Mouse (Mus musculus): Measurements from ENCODE around the gene Phyhd1. TPM values are rescaled to one million over a fixed set of nuclear protein-coding genes. Genes with fewer than 3 reads are reported as not detected.
A peak's percentile ranks its signal among the peaks of the same experiment; 100 is the strongest.

Phyhd1 gene
- 36.2 and 55.9 TPM in 2 replicates for polyA plus RNA-seq (2012; rRNA removed)

DNA sequence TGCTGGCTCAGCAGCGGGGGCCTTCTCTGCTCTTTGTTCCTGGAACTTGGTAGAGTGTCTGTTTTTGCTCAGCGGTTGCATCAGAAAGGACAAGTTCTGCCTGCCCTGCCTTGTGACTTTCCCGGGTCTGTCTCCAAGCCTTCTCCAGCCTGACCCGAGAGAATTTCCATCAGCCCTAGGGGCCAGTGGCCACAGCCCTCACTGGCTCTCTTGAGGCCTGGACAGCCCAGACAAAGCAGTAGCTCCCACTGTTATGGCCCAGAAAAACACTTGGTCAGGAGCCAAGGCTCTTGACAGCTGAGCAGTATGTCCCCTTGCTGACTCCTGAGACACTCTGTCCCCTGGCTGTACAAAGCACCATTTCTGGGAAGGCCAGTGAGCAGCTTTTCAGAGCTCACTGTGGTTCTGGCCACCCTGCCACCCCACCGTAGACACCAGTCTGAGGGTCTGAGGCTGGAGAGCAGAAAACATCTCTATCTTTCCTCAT, at the start of gene Phyhd1:
TSS of gene Phyhd1 (plus strand) at position 437 of the 487 bp plus-strand sequence.
- DNase-seq (ENCODE audit: low spot score) = no peak

DNA sequence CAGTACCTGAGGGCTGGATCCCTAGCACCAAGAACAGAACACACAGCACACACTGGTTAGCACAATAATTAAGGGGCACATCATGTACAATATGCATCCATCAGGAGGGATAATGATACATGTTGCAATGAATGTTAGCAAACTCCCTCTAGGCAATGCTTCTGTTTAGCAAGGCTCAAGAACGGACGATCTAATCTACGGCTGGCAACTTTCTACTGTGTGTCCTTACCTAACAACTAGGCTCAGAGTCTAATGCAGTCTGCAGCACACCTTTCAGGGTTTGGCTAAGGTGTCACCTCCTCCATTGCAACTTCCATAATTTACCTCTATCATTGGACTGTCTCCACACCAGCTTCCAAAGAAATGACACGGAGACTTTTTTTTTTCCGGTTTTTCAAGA, 49.7 kb upstream of the Phyhd1 start:
- DNase-seq (ENCODE audit: low spot score) = no peak

DNA sequence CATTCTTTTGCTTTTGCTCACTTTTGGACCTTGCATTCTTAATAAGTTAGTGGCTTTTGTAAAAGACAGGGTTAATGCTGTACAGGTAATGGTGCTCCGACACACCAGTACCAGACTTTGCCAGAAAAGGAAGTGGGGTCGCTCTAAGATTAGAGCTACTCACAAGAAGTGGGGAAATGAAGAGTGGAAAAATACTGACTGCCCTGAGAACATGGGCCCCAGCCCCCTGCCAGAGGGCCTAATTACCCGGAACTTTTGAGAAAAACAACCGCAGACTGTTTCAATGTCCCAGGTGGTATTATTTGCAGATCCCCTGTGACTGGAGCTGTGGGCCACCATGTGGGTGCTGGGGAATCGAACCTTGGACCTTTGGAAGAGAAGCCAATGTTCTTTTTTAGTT, 30.4 kb upstream of the Phyhd1 start:
- DNase-seq (ENCODE audit: low spot score) = no peak

DNA sequence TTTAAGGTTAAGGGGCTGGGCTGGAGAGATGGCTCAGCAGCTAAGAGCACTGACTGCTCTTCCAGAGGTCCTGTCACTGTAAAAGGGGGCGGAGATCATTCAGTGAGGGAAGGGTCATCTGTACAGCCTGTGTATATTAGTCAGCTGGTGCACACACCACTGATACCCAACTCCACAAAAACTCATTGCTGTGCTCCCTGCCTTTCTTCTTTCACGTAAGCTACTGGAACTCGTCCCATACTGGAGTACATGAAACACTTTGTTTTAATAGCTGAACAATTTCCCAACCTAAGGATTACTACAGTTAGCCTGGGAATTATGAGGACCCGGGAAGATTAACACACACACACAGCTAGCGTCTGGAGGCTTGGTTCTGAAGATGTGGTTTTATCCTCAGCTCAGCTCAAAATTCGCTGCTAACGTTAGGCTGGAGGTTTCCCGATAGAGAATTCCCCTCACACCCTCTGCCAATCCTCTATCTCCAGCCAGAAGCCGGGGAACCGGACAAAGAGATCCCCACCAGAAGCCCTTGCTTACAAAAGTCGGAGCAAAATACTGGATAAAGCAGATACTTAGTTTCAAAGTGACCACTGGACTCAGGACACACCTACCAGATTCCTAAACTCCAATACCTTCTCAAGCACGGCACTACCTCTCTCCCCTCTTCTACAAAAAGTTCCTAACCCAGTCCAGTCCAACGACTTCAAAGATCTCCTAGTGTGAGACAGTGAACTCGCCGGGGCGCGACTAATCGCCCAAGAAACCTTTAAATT, 29.4 kb upstream of the Phyhd1 start:
- no peak for DNase-seq (ENCODE audit: low spot score)

DNA sequence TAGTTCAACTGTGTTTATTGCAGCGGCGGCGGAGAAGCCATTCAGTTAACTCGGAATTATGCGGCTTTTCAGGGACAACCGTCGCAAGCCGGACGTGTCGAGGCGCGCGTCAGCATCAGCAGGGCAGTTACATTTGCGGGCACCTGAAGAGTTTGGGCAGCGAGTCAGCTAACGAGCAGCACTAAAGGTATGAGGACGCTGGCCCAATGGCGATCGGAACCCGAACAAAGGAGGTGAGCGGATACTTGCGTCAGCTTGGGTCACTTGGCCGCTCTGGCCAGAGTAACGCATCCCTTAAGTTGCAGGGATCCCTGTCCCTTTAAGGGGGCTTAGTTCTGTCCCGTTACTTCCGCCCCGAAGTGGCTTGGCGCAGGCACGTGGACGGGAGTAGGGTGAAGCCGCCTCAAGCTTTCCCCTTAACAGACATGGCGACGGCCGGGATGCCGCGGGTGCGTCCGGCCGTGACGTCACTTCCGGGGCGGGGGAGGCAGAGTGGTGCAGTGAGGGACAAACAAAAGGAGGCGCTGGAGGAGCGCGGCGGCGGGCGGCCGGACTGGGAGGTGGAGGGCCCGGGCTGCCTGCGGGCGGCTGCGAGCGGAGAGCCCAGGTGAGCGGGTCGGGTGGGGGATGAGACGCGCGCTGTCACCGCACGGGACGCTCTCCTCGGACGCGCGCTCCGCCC, 28.7 kb upstream of the Phyhd1 start, which contains the start of gene Lrrc8a:
TSS of gene Lrrc8a (plus strand) at position 517 of the 682 bp plus-strand sequence.
- peak; percentile 100 for DNase-seq (ENCODE audit: low spot score)

DNA sequence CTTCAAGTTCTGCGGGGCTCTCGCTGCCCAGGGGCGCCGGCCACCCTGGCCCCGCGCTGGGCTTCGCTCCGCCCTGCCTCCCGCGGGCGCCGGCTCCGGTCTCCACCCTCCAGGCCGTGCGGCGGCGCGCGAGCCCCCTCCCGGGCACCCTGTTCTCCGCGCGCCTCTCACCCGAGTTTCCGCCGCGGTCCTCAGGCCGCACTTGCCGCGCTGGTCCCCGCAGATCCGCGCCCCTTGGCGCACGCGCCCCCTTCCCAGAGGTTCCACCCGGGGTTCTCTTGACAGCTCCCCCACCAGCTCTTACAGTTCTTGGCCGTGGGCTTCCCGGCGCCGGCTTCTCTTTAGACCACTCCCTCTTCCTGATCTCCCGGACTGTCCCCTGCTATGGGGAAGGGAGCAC, 28.1 kb upstream of the Phyhd1 start:
- peak; percentile 73 for DNase-seq (ENCODE audit: low spot score)

DNA sequence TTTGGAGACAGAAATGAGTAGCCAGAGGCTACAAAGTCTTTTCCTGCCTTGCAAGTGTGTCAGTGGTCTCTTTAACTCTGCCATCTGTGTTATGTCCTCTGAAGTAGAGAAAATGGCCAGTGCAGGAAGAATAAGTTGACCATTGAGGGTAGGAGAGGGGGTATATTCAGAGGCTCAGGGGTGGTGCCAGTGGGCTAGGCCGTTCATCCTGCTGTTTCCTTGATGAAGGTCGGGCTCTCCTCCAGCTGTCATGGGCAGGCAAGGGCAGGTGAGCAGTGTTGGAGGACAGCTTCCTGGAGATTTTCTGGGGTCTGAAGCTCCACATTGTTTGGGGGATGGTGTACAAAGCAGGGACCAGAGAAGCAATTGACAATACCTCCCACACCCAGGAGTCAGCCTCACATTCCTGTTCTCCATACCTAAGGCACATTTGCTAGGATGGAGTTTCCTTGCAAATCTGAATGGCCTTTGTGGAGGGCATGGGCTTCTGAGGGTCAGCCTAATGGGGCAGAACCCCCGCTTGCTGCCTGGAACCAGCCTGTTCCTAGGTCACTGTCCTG, 27.0 kb upstream of the Phyhd1 start:
- no peak for DNase-seq (ENCODE audit: low spot score)

DNA sequence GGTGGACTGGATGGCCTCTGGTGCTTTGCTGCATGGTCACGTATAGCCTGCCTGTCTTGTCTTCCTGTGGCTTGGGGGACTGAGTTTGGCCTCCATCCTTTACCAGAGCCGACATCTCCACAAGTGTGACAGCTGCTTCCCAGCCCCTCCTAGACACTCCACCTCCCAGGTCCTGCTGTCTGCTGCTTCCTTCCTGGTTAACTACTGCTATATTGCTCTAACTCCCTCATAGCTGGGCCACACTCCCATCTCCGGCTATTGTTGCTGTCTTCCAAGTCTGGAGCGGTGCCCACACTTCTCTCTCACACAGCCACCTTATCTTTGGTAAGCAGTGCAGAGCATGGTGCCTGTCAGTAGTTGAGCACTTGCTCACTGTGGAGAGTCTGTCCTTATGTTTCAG, 26.2 kb upstream of the Phyhd1 start:
- no peak for DNase-seq (ENCODE audit: low spot score)

DNA sequence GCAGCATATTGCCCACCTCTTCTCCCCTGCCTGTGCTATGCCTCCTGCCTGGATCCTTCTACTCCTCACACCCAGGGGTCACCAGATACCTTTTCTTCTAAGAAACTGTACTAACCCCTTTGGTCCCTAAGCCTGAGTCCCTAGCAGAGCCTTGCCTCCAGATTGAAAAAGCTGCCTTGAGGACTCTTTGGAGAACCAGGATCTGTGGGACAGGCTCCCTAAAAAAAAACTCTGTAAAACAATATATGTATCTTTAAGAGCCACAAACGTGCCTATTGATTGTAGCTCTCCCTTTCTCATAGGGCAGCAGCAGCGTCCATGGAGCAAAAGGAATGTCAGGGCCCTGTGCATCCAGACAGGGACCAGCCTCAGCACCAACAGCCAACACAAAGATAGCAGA, 25.7 kb upstream of the Phyhd1 start, which contains the start of gene Gm28035:
TSS of gene Gm28035 (plus strand) at position 301 of the 400 bp plus-strand sequence.
- no peak for DNase-seq (ENCODE audit: low spot score)

DNA sequence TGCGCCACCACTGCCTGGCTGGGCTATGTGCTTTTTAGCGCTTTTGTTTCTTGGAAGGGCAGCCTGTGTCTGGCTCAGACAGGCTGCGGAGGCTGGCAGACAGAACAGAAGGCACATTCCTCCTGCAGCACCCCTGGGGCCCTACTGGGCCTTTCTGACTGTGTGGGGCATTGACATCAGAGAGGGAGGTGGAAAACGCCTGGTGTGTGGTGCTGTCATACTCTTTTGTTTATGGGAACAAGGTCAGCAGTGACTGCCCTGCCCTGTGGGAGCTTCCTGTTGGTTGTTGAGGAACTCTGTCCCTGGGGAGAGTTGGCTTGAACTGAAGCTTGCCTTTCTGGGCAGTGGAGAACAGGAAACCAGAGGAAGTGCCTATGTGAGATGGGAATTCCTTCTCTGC, 23.5 kb upstream of the Phyhd1 start:
- no peak for DNase-seq (ENCODE audit: low spot score)

DNA sequence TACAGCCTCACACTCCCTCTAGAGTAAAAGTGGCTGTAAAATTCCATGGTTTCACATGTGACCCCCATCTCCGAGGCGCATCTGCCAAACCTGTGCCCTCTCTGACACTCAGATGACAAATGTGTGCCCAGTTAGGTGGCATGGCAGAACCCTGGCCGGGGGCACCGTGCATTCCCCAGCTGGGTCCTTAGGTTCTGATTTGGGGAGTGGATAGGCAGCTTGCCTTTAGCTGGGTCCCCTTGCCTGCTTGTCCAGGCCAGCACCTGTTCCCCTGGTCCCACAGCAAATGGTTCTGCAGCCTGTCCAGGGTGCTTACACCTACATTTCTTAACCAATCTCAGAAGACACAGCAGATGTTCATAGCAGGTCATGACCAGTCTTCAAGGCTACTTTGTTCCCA, 22.6 kb upstream of the Phyhd1 start:
- DNase-seq (ENCODE audit: low spot score) = no peak

DNA sequence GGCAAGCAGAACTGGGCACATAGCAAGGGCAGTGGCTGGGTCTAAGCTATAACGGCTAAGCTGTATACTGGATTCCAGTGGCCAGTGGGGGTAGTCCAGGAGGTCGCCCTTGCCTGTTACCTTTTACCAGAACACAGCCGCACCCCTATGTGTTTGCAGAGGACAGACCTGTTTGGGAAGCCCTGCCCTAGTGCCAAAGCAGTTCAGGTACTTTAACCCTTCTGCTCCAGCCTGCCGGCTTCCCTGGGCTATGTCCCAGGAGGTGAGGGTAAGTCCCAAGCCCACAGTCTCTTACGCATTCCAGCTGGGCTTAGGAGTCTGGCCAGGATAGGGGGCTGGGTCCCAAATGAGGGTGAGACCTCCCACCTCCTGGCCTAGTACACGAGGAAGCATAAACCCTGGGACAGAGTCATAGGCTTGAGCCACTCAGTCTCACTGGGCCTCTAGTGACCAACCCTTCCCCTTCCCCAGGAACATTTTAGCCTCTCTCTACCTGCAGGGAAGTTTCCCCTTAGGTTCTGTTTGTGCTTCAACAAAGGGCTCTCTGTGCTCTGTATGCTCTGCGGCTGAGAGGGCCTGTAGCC, 21.3 kb upstream of the Phyhd1 start:
- DNase-seq (ENCODE audit: low spot score) = no peak

DNA sequence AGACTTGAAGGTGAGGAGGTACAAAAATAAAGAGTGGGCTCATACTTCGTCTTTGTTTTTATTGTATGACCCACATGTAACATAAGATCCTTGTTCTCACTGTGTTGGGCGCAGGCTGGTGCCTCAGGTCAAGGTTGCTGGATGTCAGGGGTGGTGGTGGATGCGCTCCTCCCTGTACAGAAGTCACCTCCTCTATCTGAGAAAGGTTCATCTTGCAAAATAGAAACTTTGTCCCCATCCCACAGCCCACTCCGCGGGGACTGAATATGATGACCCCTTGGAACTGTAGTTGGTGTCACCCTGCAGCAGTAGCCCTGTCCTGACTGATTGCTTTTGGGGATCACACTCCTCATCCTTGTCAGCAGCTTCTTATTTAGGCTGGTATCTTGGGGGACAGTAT, 19.0 kb upstream of the Phyhd1 start:
- no peak for DNase-seq (ENCODE audit: low spot score)

DNA sequence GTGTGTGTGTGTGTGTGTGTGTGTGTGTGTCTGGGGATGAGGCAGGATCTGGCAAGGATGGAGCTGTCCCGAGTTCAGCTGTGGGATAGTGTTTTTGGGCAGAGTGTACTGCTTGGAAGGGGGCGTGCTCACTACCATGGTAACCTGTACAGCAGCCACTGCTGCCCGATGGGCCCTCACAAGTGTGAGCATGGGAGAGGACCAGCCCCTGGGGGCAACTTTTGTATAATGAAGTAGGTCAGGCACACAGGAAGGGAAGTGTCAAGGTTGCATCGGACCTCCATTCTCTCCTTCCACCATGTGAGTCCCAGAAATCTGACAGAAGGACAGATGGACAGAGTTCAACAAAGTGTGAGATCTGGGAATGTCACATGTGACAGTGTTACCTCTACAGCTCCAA, 18.3 kb upstream of the Phyhd1 start:
- no peak for DNase-seq (ENCODE audit: low spot score)

DNA sequence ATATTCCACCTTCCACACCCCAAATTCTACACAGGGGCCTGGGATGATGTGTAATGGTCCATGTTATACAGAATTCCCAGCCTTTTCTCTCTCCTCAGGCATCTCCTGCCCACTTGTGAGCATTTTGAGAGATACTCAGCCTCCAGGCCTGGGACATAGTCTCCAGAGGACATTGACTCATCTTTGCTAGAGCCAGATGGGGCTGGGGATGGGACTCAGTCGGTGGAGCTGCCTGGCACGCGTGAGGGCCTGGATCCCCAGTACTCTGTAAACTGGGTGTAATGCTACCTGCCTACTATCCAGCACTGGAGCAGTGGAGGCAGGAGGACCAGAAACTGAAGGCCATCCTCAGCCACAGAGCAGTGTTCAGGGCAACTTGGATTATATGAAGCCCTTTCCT, 16.8 kb upstream of the Phyhd1 start:
- no peak for DNase-seq (ENCODE audit: low spot score)

DNA sequence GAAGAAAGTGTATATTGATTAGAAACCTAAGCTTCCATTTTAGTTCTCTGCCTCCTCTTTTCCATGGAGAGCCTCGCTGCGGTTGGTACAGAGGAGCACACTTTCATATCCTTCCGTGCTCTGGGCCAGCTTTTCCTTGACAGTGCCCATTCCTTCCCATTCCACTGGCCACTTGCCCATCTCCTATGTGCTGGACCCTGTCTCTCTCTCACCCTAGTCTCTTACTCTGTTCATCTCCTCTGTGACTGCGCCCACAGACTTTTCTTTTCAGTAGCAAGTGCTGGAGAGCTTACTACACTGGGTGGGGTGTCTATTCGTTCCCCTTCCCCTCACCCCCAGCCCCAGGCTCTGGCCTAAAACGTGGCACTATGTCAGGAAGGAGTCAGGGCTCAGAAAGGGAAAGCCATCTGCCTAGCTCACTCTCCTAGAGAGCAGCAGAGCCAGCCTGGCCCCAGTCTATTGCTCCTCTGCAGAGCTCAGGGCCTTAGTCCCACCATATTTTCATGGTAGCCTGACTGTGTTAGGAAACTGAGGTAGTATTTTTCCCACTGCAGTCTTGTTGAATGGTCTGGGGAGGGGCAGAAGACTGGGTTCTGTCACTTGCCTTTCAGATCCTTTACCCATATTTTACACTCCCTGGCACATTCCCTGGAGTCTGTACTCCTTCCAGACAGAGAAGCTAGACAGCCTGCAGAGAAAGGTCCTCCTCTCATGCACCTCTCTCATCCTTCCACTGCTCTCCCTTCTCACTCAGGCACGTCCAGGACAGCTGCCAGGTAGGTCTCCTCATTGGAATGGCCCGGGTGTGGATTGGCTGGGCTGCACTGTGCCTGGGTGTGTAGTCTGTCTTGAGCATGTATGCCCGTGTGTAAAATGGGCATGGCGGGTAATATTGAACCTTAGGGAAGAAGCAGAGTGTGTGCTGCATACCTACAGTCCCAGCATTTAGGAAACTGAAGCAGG, 15.6 kb upstream of the Phyhd1 start:
- DNase-seq (ENCODE audit: low spot score) = no peak

DNA sequence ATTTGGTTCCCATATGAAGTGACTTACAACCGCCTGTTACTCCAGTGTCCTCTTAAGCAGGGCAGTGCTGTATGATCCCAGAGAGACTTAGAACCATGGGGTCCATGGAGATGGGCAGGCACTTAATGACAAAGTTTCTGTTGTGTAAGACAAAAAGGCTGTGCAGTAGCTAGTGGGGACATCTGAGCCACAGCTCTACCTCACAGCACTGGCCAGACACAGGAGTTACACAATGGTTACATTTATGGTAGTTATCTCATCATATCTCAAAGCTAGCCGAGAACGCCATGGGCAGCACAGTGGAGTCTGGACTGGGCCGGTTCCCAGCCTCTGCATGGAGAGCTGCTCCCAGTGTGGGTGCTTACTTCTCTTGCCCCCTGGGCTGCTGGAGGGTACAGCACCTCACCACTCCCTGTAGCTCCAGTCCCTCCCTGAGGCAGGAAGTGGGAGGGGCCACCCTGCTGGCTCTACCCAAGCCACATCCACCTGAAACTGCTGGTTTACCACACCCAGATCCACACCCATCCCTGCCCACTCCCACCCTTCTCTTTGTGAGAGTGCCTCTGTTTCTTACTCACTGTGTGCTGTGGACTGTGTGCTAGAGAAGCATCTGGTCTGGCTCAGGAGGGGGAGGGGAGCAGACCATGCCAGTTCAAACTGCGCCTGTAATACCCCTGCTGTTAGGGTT, 14.4 kb upstream of the Phyhd1 start:
- DNase-seq (ENCODE audit: low spot score) = no peak

DNA sequence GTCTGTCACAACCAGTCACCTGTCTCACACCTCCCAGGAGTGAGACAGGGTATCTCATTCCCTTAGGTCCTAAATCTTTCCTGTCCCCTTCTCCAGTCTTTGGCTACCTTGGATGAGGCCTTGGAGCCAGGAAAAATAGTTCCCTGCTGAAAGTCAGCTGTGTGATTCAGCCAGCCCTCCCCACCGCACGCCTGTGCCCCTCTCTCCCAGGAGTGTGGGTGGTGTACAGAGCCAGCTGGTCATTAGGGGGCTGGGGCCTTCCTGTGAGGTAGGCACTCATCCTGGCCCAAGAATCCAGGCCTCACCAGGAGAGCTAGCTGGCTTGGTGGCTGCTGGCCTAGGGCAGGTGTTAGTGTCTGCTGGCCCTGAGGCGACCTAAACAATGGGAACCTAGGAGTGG, 13.5 kb upstream of the Phyhd1 start:
- no peak for DNase-seq (ENCODE audit: low spot score)

DNA sequence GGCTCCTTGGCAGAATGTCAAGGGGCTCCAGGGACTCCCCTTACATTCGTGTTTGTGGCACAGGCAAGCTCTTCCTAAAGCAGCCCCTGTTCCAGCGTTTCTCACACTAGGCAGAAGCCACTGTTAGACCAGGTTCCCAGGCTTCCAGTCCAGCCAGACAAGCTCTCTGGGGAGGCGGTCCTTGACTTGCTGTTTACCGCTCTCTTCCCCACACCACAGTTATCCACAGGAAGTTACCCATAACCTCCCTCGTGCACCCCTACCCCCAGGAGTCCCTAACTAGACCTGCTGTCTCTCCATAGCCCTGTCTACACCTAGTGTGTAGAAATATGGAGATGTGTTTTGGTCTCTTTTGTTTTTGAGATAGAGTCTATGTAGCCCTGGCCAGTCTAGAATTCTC, 12.2 kb upstream of the Phyhd1 start:
- DNase-seq (ENCODE audit: low spot score) = no peak

DNA sequence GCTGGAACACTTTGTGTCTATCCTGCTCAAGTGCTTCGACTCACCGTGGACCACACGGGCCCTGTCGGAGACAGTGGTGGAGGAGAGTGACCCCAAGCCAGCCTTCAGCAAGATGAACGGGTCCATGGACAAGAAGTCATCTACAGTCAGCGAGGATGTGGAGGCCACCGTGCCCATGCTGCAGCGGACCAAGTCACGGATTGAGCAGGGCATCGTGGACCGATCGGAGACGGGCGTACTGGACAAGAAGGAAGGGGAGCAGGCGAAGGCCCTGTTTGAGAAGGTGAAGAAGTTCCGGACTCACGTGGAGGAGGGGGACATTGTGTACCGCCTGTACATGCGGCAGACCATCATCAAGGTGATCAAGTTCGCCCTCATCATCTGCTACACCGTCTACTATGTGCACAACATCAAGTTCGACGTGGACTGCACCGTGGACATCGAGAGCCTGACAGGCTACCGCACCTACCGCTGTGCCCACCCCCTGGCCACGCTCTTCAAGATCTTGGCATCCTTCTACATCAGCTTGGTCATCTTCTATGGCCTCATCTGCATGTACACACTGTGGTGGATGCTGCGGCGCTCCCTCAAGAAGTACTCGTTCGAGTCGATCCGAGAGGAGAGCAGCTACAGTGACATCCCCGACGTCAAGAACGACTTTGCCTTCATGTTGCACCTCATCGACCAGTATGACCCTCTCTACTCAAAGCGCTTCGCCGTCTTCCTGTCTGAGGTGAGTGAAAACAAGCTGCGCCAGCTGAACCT, 10.2 kb upstream of the Phyhd1 start:
- DNase-seq (ENCODE audit: low spot score) = no peak
